Mouse (Mus musculus): ENCODE results near the gene Cct2.

Gene Cct2

GRCm38 (mm10) chr10:117063254-117064021 is at the start of gene Cct2:
TSS of gene Cct2 (minus strand) at chr10:117063814.
- peak; percentile 83 to 93 for DNase-seq (ENCODE audit: low spot score in 2 of 2)

GRCm38 (mm10) chr10:117112545-117112944 is 48.9 kb upstream of the Cct2 start:
- no peak for DNase-seq (ENCODE audit: low spot score in 2 of 2)

DNA sequence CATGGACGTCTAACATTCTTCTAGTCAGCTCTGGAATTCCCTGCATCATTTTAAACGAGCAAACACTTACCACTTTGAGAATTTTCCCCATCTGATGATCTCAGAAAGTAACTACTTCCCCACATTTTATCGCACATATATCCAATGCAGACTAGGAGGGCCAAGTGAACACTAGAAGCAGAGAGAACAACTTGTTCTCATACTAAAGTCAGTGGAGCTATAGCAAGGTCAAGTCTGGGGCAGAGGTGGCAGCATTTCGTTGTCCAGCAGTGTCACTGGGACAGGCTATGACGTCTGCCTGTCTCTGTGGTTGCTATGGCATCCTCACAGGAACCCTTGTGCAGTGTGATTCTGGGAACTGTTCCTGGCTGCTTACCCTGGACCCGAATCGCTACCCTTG is 47.8 kb upstream of the Cct2 start:
- no peak for DNase-seq (ENCODE audit: low spot score in 2 of 2)

DNA sequence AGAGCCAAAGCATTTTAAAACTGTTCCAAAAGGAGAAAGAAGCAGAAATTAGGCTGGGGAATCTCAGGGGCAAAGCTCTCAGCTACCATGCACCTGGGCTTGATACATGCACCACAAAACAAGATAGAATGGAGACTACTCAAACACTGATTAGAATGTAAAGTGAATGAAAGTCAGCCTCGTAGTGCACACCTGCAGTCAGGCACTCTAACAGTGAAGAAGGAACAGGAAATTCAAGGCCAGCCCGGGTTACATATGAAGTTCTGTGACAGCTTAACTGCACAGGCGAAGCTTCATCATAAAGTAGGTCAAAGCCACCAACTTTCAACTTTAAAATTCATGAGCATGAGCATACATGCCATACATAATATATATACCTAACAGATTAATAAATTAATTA is 46.7 kb upstream of the Cct2 start:
- DNase-seq (ENCODE audit: low spot score in 2 of 2), result no peak

GRCm38 (mm10) chr10:117106686-117107085 is 43.1 kb upstream of the Cct2 start:
- DNase-seq (ENCODE audit: low spot score in 2 of 2), result no peak

- DNase-seq (ENCODE audit: low spot score in 2 of 2), result no peak
Measured at GRCm38 (mm10) chr10:117106244-117106643, 42.6 kb upstream of the Cct2 start.

- no peak for DNase-seq (ENCODE audit: low spot score in 2 of 2)
Measured at GRCm38 (mm10) chr10:117105015-117105414, 41.4 kb upstream of the Cct2 start.

GRCm38 (mm10) chr10:117103854-117104598 is 40.4 kb upstream of the Cct2 start:
- DNase-seq (ENCODE audit: low spot score in 2 of 2), result no peak

DNA sequence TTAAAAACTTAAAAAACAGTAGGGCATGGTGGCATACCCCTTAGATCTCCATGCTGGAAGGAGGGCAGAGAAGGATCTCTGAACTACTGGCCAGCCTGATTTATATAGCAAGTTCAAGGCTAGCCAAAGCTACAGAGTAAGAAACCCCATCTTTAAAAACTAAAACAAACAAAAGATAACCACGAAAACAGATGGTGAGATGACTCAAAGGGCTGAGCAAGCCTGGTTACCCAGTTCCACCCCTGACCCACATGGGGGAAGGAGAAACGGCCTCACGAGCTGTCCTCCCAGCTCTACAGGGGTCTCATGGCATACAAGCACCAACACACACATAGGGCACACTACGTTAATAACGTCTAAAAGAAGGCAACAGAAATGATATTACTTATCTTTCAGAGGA is 36.6 kb upstream of the Cct2 start:
- DNase-seq (ENCODE audit: low spot score in 2 of 2), result no peak

GRCm38 (mm10) chr10:117097116-117097698 is 33.6 kb upstream of the Cct2 start:
- no peak for DNase-seq (ENCODE audit: low spot score in 2 of 2)

GRCm38 (mm10) chr10:117096096-117096495 is 32.5 kb upstream of the Cct2 start:
- DNase-seq (ENCODE audit: low spot score in 2 of 2), result no peak

- peak in 1 of 2 experiments; percentile 49 for DNase-seq (ENCODE audit: low spot score in 2 of 2)
Measured at GRCm38 (mm10) chr10:117094504-117095329, 31.1 kb upstream of the Cct2 start.

GRCm38 (mm10) chr10:117089628-117090027 is 26.0 kb upstream of the Cct2 start:
- no peak for DNase-seq (ENCODE audit: low spot score in 2 of 2)

- DNase-seq (ENCODE audit: low spot score in 2 of 2), result no peak
Measured at GRCm38 (mm10) chr10:117081914-117082359, 18.3 kb upstream of the Cct2 start.

GRCm38 (mm10) chr10:117081326-117081725 is 17.7 kb upstream of the Cct2 start:
- no peak for DNase-seq (ENCODE audit: low spot score in 2 of 2)

- DNase-seq (ENCODE audit: low spot score in 2 of 2), result peak in 1 of 2 experiments; percentile 33
Measured at GRCm38 (mm10) chr10:117078284-117078683, 14.7 kb upstream of the Cct2 start.

- no peak for DNase-seq (ENCODE audit: low spot score in 2 of 2)
Measured at GRCm38 (mm10) chr10:117073176-117073575, 9.6 kb upstream of the Cct2 start.

GRCm38 (mm10) chr10:117072191-117072888 is 8.7 kb upstream of the Cct2 start:
- no peak for DNase-seq (ENCODE audit: low spot score in 2 of 2)

DNA sequence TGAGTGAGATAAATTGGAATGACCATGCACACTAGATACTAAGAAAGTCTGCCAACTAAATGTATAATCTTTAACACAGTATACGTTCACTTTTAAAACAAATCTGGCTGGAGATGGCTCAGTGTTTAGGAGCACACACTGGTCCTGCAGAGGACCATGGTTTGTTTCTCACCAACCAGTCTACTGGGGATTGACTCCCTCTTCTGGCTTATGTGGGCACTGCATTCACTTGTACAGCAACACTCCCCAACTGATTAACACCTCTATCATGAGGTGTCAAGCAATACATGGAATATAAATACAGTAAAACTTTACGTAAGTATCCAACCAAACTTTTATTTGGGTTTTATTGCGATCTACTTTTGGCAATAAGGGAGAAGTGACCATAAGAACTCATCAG is 5.5 kb upstream of the Cct2 start:
- no peak for DNase-seq (ENCODE audit: low spot score in 2 of 2)

DNA sequence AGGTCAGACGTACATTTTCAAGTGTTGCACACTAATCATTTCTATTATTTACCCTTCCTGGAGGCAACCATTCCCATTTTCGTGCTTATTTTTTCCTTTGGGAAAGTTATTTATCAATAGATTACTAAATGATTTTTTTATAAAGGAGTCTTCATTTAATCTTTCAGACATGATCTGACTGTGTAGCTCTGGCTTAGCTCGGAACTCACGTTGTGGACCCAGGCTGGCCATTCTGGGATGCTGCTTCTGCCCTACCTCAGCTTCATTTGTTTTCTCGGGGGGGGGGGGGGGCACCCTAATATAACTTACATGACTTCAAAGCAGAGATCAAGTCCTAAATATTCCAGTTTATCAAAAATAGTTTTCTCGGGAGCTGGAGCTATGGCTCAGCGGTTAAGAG is 462 bp upstream of the Cct2 start:
- no peak for DNase-seq (ENCODE audit: low spot score in 2 of 2)

DNA sequence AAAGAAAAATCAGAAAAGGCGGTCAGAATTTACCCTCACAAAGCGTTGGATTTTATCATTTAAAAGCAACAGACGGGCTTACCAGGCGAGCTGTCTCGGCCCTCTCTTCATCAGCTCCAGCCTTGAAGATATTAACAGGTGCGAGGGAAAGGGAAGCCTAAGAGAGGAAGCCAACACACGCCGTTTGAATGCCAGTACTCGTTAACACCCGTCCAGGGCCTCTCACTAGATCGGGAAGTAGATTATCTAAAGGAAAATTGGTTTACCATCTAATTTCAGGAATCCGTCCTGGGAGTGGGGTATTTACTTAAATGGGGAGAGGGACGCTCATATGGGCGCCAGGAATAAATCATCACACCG is 740 bp downstream of the Cct2 start:
- no peak for DNase-seq (ENCODE audit: low spot score in 2 of 2)

Measured in cerebellum, postnatal 4 days (tissue).